In the genomic region with DNA sequence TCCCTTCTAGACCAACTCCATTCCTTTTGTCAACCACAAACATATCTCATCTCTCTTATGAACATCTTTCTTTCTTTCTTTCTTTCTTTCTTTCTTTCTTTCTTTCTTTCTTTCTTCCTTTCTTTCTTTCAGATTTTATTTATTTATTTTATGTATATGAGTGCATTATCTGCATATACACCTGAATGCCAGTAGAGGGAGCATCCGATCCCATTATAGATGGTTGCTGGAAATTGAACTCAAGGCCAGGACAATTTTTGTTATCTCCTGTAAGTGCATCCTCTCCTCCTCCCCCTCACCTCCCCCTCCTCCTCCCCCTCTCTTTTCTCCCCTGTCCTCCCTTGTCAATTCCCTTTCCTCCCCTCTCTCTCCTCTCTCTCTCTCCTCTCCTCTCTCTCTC, we compare ENCODE assay signal across 18 mouse cellular contexts. TPM values are rescaled to one million over a fixed set of nuclear protein-coding genes. Genes with fewer than 3 reads are reported as not detected.
DNase-seq lines count a peak whose midpoint lies in the region; ATAC-seq and TF ChIP-seq lines count a peak whose summit lies in the region.
"Had no signal": no experiment of that assay in that cellular context is flagged by ENCODE, and none has a peak within 500 bp of the region (broad histone marks: within the 10 kb centered on the region; RNA-seq: fewer than 3 reads in every experiment).

No protein-coding gene starts in this region.

- no peaks in the 10 kb centered on the region for H3K4me1 ChIP-seq in heart, adult 2 months (ENCODE audit: control insufficient read depth, insufficient read depth, low read length)
- H3K4me1 ChIP-seq in heart, embryonic 11.5 days (ENCODE audit: control insufficient read depth, insufficient read depth, low read length) = 0 out of 2 replicates have a peak, but pooled peaks cover 5% of the 10 kb centered on the region
- H3K4me1 ChIP-seq in liver, postnatal 0 days (ENCODE audit: insufficient read depth) = peaks cover 2% of the 10 kb centered on the region; the same call in 1 of the 2 replicates
- no peaks in the 10 kb centered on the region; the same call in 1 of the 2 replicates for H3K4me1 ChIP-seq in liver, embryonic 11.5 days (replicated peaks; ENCODE audit: control insufficient read depth, insufficient read depth, low read length)
- peaks cover 2 to 7% of the 10 kb centered on the region in 2 experiments; a peak in 3 of 4 replicates for H3K4me1 ChIP-seq in MEL (ENCODE audit: control insufficient read depth in 1 of 2, insufficient read depth in 2 of 2, low read length in 2 of 2)
- H3K4me1 ChIP-seq: hindbrain, embryonic 13.5 days had no signal

- peak; percentile 64 for TF ChIP-seq RAD21 in MEL (IDR thresholded peaks at IDR 0.05; ENCODE audit: low read depth, low read length)

- no peak for ATAC-seq in heart, embryonic 11.5 days (replicated peaks; ENCODE audit: insufficient number of reproducible peaks, low FRiP score, low TSS enrichment)
- no peak for ATAC-seq in liver, postnatal 0 days
- ATAC-seq in liver, embryonic 11.5 days (replicated peaks; ENCODE audit: low FRiP score) = no peak
- peak; percentile 72; the same call in 1 of the 2 replicates for ATAC-seq in megakaryocyte-erythroid progenitor cell, adult 5-6 weeks (replicated peaks; ENCODE audit: low FRiP score, low TSS enrichment, poor library complexity, severe bottlenecking)

- no peaks in the 10 kb centered on the region for H3K36me3 ChIP-seq in heart, adult 2 months (ENCODE audit: control insufficient read depth, insufficient read depth, low read length)
- H3K36me3 ChIP-seq in heart, embryonic 11.5 days (ENCODE audit: control insufficient read depth, insufficient read depth, low read length) = no peaks in the 10 kb centered on the region
- no peaks in the 10 kb centered on the region for H3K36me3 ChIP-seq in liver, postnatal 0 days (replicated peaks; ENCODE audit: insufficient read depth, low read length)
- H3K36me3 ChIP-seq in liver, embryonic 11.5 days (ENCODE audit: control insufficient read depth, insufficient read depth, low read length) = no peaks in the 10 kb centered on the region
- H3K36me3 ChIP-seq in MEL (ENCODE audit: control insufficient read depth in 1 of 2, insufficient read depth in 2 of 2, low read length in 2 of 2) = peaks cover 0 to 6% of the 10 kb centered on the region in 2 experiments; a peak in 2 of 4 replicates
- H3K36me3 ChIP-seq: heart, embryonic 15.5 days; hindbrain, embryonic 13.5 days; limb, embryonic 13.5 days had no signal

- WGBS in heart, adult 2 months = 59% methylated on average over 1 of the region's 1 CpGs
- whole genome bisulfite sequencing in heart, embryonic 11.5 days (ENCODE audit: insufficient replicate concordance) = 61% methylated on average over 1 of the region's 1 CpGs
- WGBS in liver, postnatal 0 days (ENCODE audit: insufficient replicate concordance) = 55% methylated on average over 1 of the region's 1 CpGs
- WGBS in liver, embryonic 11.5 days = 55% methylated on average over 1 of the region's 1 CpGs

- no peak for DNase-seq in heart, adult 2 months
- DNase-seq in liver, postnatal 0 days = no peak
- no peak for DNase-seq in liver, embryonic 11.5 days (ENCODE audit: low spot score)
- peak; percentile 48 for DNase-seq in MEL (ENCODE audit: low read depth, low spot score)
- DNase-seq in gastrocnemius, postnatal 10 days = no peak
- no peak for DNase-seq in left cerebral cortex, adult 8-10 months (ENCODE audit: low spot score in 2 of 2)
- DNase-seq: cerebellum, adult 11-12 months; cerebellum, postnatal 36 days; kidney, adult 8-10 months; lung, postnatal 10 days; midbrain, embryonic 14.5 days; right cerebral cortex, postnatal 4 days; thymus, adult 2 months had no signal

- no peaks in the 10 kb centered on the region for H3K9me3 ChIP-seq in heart, embryonic 11.5 days (replicated peaks; ENCODE audit: control insufficient read depth, low read length)
- no peaks in the 10 kb centered on the region for H3K9me3 ChIP-seq in liver, postnatal 0 days (ENCODE audit: low read length)
- no peaks in the 10 kb centered on the region for H3K9me3 ChIP-seq in liver, embryonic 11.5 days (ENCODE audit: control insufficient read depth, low read length)
- no peaks in the 10 kb centered on the region for H3K9me3 ChIP-seq in MEL (replicated peaks; ENCODE audit: insufficient read depth, low read length)
- H3K9me3 ChIP-seq: heart, embryonic 15.5 days; hindbrain, embryonic 13.5 days; limb, embryonic 13.5 days had no signal

- H3K27ac ChIP-seq in heart, adult 2 months = no peak overlapping the region
- no peak overlapping the region for H3K27ac ChIP-seq in heart, embryonic 11.5 days (ENCODE audit: low read depth, low read length)
- H3K27ac ChIP-seq in liver, postnatal 0 days (ENCODE audit: low read depth) = no peak overlapping the region
- no peak overlapping the region for H3K27ac ChIP-seq in liver, embryonic 11.5 days (ENCODE audit: low read depth, low read length)
- H3K27ac ChIP-seq in MEL (ENCODE audit: control insufficient read depth, low read depth, low read length) = no peak overlapping the region
- H3K27ac ChIP-seq: heart, embryonic 15.5 days; hindbrain, embryonic 13.5 days; limb, embryonic 13.5 days had no signal

- no peak overlapping the region for H3K4me3 ChIP-seq in heart, adult 2 months
- no peak overlapping the region for H3K4me3 ChIP-seq in heart, embryonic 11.5 days (ENCODE audit: low read depth, low read length)
- H3K4me3 ChIP-seq in liver, postnatal 0 days (ENCODE audit: low read depth, low read length) = no peak overlapping the region
- no peak overlapping the region for H3K4me3 ChIP-seq in liver, embryonic 11.5 days (ENCODE audit: low read depth, low read length)
- no peak overlapping the region for H3K4me3 ChIP-seq in MEL (ENCODE audit: control insufficient read depth in 1 of 2, insufficient read depth in 1 of 2, low read depth in 2 of 2, low read length in 2 of 2)
- H3K4me3 ChIP-seq: heart, embryonic 15.5 days; hindbrain, embryonic 13.5 days; limb, embryonic 13.5 days had no signal

- intact Hi-C loops in heart, adult 2 months (cut with DNase I) = loop anchor here (2.0 kb wide), 1 partner anchor 72 kb away; no protein-coding TSS in a partner anchor

- peak; percentile 51 for TF ChIP-seq CTCF in heart, adult 2 months (IDR thresholded peaks at IDR 0.05)
- peak; percentile 45 for TF ChIP-seq CTCF in liver, postnatal 0 days (IDR thresholded peaks at IDR 0.05; ENCODE audit: low read depth)
- peak in 1 of 3 experiments; percentile 55; a peak in 3 of 6 replicates for TF ChIP-seq CTCF in MEL (IDR thresholded peaks at IDR 0.05 in 2 of 3, conservative IDR thresholded peaks at IDR 0.05 in 1 of 3; ENCODE audit: control insufficient read depth in 1 of 3, insufficient read depth in 1 of 3, low read depth in 2 of 3, low read length in 3 of 3, poor library complexity in 1 of 3, severe bottlenecking in 1 of 3)

- no peak for TF ChIP-seq EP300 in heart, adult 2 months (IDR thresholded peaks at IDR 0.05; ENCODE audit: insufficient read depth, low read depth, low read length)
- TF ChIP-seq EP300 in liver, postnatal 0 days (IDR thresholded peaks at IDR 0.05; ENCODE audit: low read depth) = no peak
- TF ChIP-seq EP300 in MEL (IDR thresholded peaks at IDR 0.05; ENCODE audit: low read depth in 1 of 2, low read length in 2 of 2) = no peak

- no peaks in the 10 kb centered on the region for H3K27me3 ChIP-seq in heart, adult 2 months (ENCODE audit: control insufficient read depth, insufficient read depth, low read length)
- no peaks in the 10 kb centered on the region for H3K27me3 ChIP-seq in heart, embryonic 11.5 days (ENCODE audit: control insufficient read depth, insufficient read depth, low read length)
- H3K27me3 ChIP-seq in liver, postnatal 0 days (ENCODE audit: insufficient read depth, low read length) = no peaks in the 10 kb centered on the region
- H3K27me3 ChIP-seq in liver, embryonic 11.5 days (replicated peaks; ENCODE audit: control insufficient read depth, insufficient read depth, low read length) = no peaks in the 10 kb centered on the region
- H3K27me3 ChIP-seq in MEL (ENCODE audit: control insufficient read depth in 1 of 2, insufficient read depth in 2 of 2, low read length in 2 of 2) = peaks cover 0 to 2% of the 10 kb centered on the region in 2 experiments; a peak in 1 of 4 replicates
- H3K27me3 ChIP-seq: heart, embryonic 15.5 days; hindbrain, embryonic 13.5 days; limb, embryonic 13.5 days had no signal

- no peaks in the 10 kb centered on the region for H3K79me2 ChIP-seq in heart, adult 2 months (replicated peaks; ENCODE audit: control insufficient read depth, insufficient read depth, low read length)
- H3K79me2 ChIP-seq in MEL (ENCODE audit: control insufficient read depth, insufficient read depth, low read length, poor library complexity) = no peaks in the 10 kb centered on the region

- no peak overlapping the region for H3K4me2 ChIP-seq in heart, embryonic 11.5 days
- no peak overlapping the region for H3K4me2 ChIP-seq in liver, postnatal 0 days (ENCODE audit: low read depth, low read length)
- H3K4me2 ChIP-seq in liver, embryonic 11.5 days = no peak overlapping the region
- H3K4me2 ChIP-seq: heart, embryonic 15.5 days; hindbrain, embryonic 13.5 days; limb, embryonic 13.5 days had no signal

- no peak for TF ChIP-seq POLR2A in heart, adult 2 months (IDR thresholded peaks at IDR 0.05; ENCODE audit: insufficient read depth, low read depth, low read length)
- TF ChIP-seq POLR2A in MEL (IDR thresholded peaks at IDR 0.05; ENCODE audit: control insufficient read depth in 1 of 2, insufficient read depth in 1 of 2, low read depth in 1 of 2, low read length in 2 of 2, poor library complexity in 1 of 2) = no peak

- H3K9ac ChIP-seq in heart, adult 2 months (ENCODE audit: low read depth, low read length) = no peak overlapping the region
- no peak overlapping the region for H3K9ac ChIP-seq in heart, embryonic 11.5 days (ENCODE audit: low read depth, low read length)
- no peak overlapping the region for H3K9ac ChIP-seq in liver, postnatal 0 days (replicated peaks)
- no peak overlapping the region for H3K9ac ChIP-seq in liver, embryonic 11.5 days (ENCODE audit: low read depth, low read length)
- no peak overlapping the region for H3K9ac ChIP-seq in MEL (ENCODE audit: control insufficient read depth, low read depth, low read length, poor library complexity, severe bottlenecking)
- H3K9ac ChIP-seq: heart, embryonic 15.5 days; hindbrain, embryonic 13.5 days; limb, embryonic 13.5 days had no signal

RNA-seq across cellular contexts. Expression of a gene that starts 25.7 kb away (rescaled TPM):
- total RNA-seq in heart, adult 2 months (2021) = 10 to 100 TPM; 32.9 to 38.5 TPM
- polyA plus RNA-seq in heart, adult 2 months (2012; rRNA removed) = 14.2 and 20.7 TPM in 2 replicates
- polyA plus RNA-seq in heart, embryonic 11.5 days (2014; fragmentation: Nextera tagmentation; extraction: Ambion mirVana) = 75.9 and 87.7 TPM in 2 replicates
- 25.1 and 26.5 TPM in 2 replicates for polyA plus RNA-seq in liver, postnatal 0 days (2015; fragmentation: Nextera tagmentation; extraction: Ambion mirVana)
- 34.3 and 38.3 TPM in 2 replicates for polyA plus RNA-seq in liver, embryonic 11.5 days (2014; fragmentation: Nextera tagmentation; extraction: Ambion mirVana)
- 6.5 and 9.7 TPM in 2 replicates for total RNA-seq in MEL (2012; rRNA removed)
- polyA plus RNA-seq in MEL (2012; ENCODE audit: insufficient read depth in 1 of 2, insufficient read length in 2 of 2, low read depth in 1 of 2, low replicate concordance in 2 of 2, missing spikeins in 1 of 2) = 1 to 10 TPM in 1 of 2 experiments, not detected in 1; 7.2 TPM
- total RNA-seq in megakaryocyte-erythroid progenitor cell, adult 5-6 weeks (2014; fragmentation: Nextera tagmentation) = 8.1 and 13.8 TPM in 2 replicates
- 10.3 and 42.0 TPM in 2 replicates for total RNA-seq in megakaryocyte-erythroid progenitor cell, adult 5-6 weeks (2017)
- 10 to 100 TPM; 63.7 to 76.4 TPM for total RNA-seq in gastrocnemius, postnatal 10 days (2021)
- 100 to 1,000 TPM; 121 to 130 (median 126) TPM for total RNA-seq in left cerebral cortex, adult 8-10 months (2022)

RNA-seq across cellular contexts. Expression of a gene that starts 54.2 kb away (rescaled TPM):
- 10 to 100 TPM; 51.8 to 53.5 TPM for total RNA-seq in heart, adult 2 months (2021)
- polyA plus RNA-seq in heart, adult 2 months (2012; rRNA removed) = 13.8 and 28.0 TPM in 2 replicates
- polyA plus RNA-seq in heart, embryonic 11.5 days (2014; fragmentation: Nextera tagmentation; extraction: Ambion mirVana) = 109 and 141 TPM in 2 replicates
- polyA plus RNA-seq in liver, postnatal 0 days (2015; fragmentation: Nextera tagmentation; extraction: Ambion mirVana) = 59.1 and 63.1 TPM in 2 replicates
- 122 and 126 TPM in 2 replicates for polyA plus RNA-seq in liver, embryonic 11.5 days (2014; fragmentation: Nextera tagmentation; extraction: Ambion mirVana)
- total RNA-seq in MEL (2012; rRNA removed) = 144 and 163 TPM in 2 replicates
- 100 to 1,000 TPM in 1 of 2 experiments, not detected in 1; 194 TPM for polyA plus RNA-seq in MEL (2012; ENCODE audit: insufficient read depth in 1 of 2, insufficient read length in 2 of 2, low read depth in 1 of 2, low replicate concordance in 2 of 2, missing spikeins in 1 of 2)
- 113 and 134 TPM in 2 replicates for total RNA-seq in megakaryocyte-erythroid progenitor cell, adult 5-6 weeks (2014; fragmentation: Nextera tagmentation)
- 195 and 209 TPM in 2 replicates for total RNA-seq in megakaryocyte-erythroid progenitor cell, adult 5-6 weeks (2017)
- total RNA-seq in gastrocnemius, postnatal 10 days (2021) = 10 to 100 TPM; 57.6 to 67.6 TPM
- total RNA-seq in left cerebral cortex, adult 8-10 months (2022) = 100 to 1,000 TPM; 123 to 138 (median 133) TPM
